Mouse (Mus musculus) cortical plate, adult 2 months (tissue): Measurements from ENCODE around the gene Ephb1. TPM values are rescaled to one million over a fixed set of nuclear protein-coding genes. Genes with fewer than 3 reads are reported as not detected.

Experiments used
- H3K27ac ChIP-seq: fragments of 200-500 bp; 2 replicates; pipeline ENCODE4 v1.5.1; 2012; ENCODE audit warnings: low read length, control low read depth, inconsistent platforms; ENCODE audit not compliant: insufficient read depth
- H3K4me1 ChIP-seq: fragments of 200-500 bp; 2 replicates; pipeline ENCODE4 v1.6.1; 2011; ENCODE audit warnings: low read length; ENCODE audit not compliant: control insufficient read depth, insufficient read depth
- H3K4me3 ChIP-seq: fragments of 200-500 bp; 2 replicates; pipeline ENCODE4 v1.5.1; 2011; ENCODE audit warnings: mild to moderate bottlenecking, low read length, control low read depth; ENCODE audit not compliant: insufficient read depth
- CTCF ChIP-seq: fragments of 200-500 bp; IDR thresholded peaks from 2 replicates; pipeline ENCODE4 v1.5.1; 2011; ENCODE audit warnings: mild to moderate bottlenecking, control low read depth, low read length; ENCODE audit not compliant: insufficient read depth; ENCODE audit errors: extremely low read depth
- POLR2A ChIP-seq: fragments of 200-500 bp; IDR thresholded peaks from 2 replicates; pipeline ENCODE4 v1.6.1; 2011; ENCODE audit warnings: mild to moderate bottlenecking, low read length, control low read depth; ENCODE audit not compliant: insufficient read depth; ENCODE audit errors: extremely low read depth
- polyA plus RNA-seq: library from polyadenylated mRNA; depleted of rRNA; stranded (reverse); fragments of >200 nt; gene quantifications from 2 replicates; pipeline ENCODE4 v1.2.3, GENCODE M21; 2012

Ephb1 gene
- polyA plus RNA-seq, 1 experiment: 30.8 TPM

DNA sequence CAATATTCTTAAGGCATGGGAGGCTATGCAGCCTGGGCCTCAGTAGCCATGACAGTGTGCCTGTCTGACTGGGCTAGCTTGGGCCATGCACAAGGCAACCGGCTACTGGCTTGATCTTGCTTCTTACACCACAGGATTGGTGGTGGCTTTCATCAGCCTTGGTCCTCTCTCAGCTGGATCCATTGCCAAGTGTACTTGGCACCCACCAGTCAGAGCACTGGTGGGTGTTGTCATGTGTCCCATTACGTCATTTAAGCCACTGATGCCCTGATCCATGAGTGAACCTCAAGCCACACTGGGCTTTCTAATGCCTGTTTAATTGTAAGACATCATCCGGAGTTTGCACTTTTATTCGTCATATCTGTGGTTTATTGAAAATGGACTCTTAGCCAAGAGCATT lies 215.3 kb downstream of the Ephb1 start:
- Histone ChIP-seq H3K4me3 (no peak overlapping the region), H3K4me1 (peaks cover 7% of the 10 kb centered on the region), H3K27ac (peak overlapping the region; percentile 8)
- TF ChIP-seq CTCF: no peak
- TF ChIP-seq POLR2A: no peak

- TF ChIP-seq POLR2A: no peak
- TF ChIP-seq CTCF: no peak
- H3K4me3 ChIP-seq: no peak overlapping the region
- 0 out of 2 replicates have a peak overlapping the region, but pooled peaks have one; percentile 8 for H3K27ac ChIP-seq
- H3K4me1 ChIP-seq: peaks cover 8% of the 10 kb centered on the region
Measured at GRCm38 (mm10) chr9:102138671-102139070, 215.8 kb downstream of the Ephb1 start.

DNA sequence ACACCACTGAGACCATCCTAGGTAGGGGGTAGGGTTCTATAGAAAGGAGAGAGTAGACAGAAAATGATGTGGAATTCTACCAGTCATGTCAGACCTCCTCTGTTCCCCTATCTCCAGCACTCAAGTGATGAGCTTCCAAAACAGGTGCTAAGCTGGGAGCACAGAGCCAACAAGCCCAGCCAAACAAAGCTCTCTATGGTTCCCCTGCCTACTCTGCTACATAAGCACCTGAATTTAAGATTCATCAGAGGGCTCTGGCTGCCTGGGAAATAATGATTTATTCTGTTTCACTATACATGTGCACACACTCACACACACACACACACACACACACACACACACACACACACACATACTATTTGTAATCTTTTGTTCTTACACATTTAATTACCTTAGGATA lies 216.3 kb downstream of the Ephb1 start:
- H3K4me1 ChIP-seq: peaks cover 8% of the 10 kb centered on the region
- TF ChIP-seq CTCF (no peak), POLR2A (no peak)
- H3K4me3 ChIP-seq: no peak overlapping the region
- H3K27ac ChIP-seq: no peak overlapping the region

DNA sequence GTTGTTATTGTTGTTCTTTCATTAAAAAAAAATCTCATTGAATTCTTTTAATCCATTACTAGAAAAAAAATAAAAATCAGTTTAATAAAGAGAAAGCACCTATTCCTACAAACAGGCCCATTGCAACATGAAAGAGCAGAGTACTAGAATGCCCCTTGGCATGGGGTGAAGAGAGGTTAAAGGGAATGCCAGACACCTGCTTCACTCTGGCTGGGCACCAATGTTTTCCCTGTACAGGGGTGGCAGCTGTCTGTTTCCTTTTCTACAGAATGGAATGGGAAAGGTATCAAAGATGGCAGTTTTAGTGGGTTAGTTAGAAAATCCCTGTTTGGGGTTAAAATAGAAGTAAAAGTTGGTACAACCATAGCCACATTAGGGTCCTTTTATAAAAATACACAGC lies 224.0 kb downstream of the Ephb1 start:
- no peak for TF ChIP-seq POLR2A
- TF ChIP-seq CTCF: no peak
- peaks cover 2% of the 10 kb centered on the region; the same call in 1 of the 2 replicates for H3K4me1 ChIP-seq

DNA sequence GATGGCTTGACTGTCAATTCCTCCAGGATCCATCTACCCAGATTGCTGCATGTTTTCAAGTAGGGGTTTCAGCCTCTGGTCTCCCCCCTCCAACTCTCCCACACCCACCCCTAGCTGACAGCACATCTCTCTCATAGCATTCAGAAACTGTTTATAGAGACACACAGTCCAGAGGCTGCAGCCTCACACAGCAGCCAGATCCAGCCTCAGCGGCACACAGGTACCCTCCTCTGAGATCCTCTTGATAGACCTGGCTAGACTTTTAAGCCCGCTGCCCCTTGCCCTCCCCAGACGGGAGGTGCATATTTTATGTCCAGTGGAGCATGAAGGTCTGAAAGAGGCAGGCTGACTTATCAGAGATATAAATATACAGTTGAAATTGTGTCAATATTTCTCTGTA lies 228.0 kb downstream of the Ephb1 start:
- no peak for TF ChIP-seq CTCF
- TF ChIP-seq POLR2A: no peak
- H3K27ac ChIP-seq: no peak overlapping the region

More for the DNA sequence above, 224.0 kb downstream of the Ephb1 start:
- Histone ChIP-seq H3K27ac (no peak overlapping the region), H3K4me3 (no peak overlapping the region)

DNA sequence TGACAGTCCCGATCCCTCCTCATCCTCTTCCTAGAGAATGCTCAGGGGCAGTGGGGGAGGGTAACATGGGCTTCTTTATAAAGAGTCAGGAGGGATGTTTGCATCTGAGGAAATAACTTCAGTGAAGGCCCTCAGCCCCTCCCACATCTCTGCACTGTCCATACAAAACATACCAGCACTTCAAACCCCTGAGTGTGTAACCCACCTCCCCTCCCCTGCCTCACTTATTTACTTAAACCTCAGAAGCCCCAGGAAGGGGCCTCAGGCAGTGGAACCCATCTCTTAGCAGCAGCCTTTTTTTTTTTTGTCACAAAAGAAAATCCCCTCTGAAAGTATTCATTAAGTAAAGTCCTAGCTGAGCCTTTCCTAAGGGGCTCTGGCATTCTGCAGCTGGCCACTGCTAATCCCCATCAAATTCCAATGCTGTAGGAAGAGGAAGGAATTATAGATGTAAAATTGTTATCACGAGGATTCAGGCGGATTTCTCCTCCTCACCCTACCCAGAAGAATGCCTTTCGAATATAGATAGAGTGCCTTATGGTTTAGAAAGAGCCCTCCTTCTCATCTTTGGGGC lies 231.5 kb downstream of the Ephb1 start:
- no peak overlapping the region for H3K4me3 ChIP-seq

More for the DNA sequence above, 228.0 kb downstream of the Ephb1 start:
- Histone ChIP-seq H3K4me3 (no peak overlapping the region), H3K4me1 (no peaks in the 10 kb centered on the region)

DNA sequence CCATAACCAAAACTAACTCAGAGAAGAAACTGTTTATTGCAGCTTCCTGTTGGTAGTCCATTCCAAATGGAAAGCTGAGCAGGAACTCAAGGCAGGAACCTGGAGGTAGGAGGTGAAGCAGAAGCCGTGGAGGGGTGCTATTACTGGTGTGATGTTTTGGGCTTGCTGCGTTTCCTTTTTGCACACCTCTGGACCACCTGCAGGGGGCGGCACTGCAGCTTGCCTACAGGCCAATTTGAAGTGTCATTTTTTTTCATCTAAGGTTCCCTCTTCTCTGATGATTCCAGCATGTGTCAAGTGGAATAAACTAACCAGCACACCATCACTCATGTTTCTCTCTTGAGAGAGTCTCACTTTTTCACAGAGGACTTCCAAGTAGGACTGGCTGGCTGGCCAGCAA lies 235.1 kb downstream of the Ephb1 start:
- Histone ChIP-seq H3K27ac (no peak overlapping the region), H3K4me1 (no peaks in the 10 kb centered on the region), H3K4me3 (no peak overlapping the region)
- TF ChIP-seq POLR2A: no peak
- no peak for TF ChIP-seq CTCF

More for the DNA sequence above, 231.5 kb downstream of the Ephb1 start:
- H3K4me1 ChIP-seq: no peaks in the 10 kb centered on the region
- TF ChIP-seq POLR2A (no peak), CTCF (no peak)
- no peak overlapping the region for H3K27ac ChIP-seq

- Histone ChIP-seq H3K27ac (no peak overlapping the region), H3K4me1 (no peaks in the 10 kb centered on the region; the same call in 1 of the 2 replicates), H3K4me3 (no peak overlapping the region)
- TF ChIP-seq POLR2A (no peak), CTCF (no peak)
Measured at GRCm38 (mm10) chr9:102115326-102115725, 239.2 kb downstream of the Ephb1 start.

DNA sequence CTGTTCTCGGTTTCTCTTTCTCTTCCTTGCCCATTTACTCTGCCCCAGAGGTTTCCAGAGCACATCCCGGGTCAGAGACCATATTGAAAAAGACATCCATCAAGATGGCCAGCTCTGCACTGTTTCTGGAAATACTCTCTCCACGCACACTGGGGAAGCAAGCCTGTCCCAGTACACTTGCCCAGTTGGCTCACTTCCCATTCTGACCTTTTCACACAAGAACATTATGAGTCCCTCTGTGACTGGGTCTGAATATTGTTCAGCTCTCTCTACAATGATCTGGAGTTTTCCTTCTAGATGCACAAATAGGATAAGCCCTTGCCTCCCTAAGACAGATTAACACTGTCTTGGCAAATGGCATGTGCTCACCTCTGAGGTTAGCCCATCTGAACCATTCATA lies 243.0 kb downstream of the Ephb1 start:
- Histone ChIP-seq H3K4me1 (peaks cover 2% of the 10 kb centered on the region), H3K27ac (no peak overlapping the region), H3K4me3 (no peak overlapping the region)
- TF ChIP-seq CTCF (no peak), POLR2A (no peak)

- Histone ChIP-seq H3K4me3 (no peak overlapping the region), H3K4me1 (peaks cover 2% of the 10 kb centered on the region), H3K27ac (no peak overlapping the region)
- TF ChIP-seq POLR2A (no peak), CTCF (peak; percentile 36; the same call in 1 of the 2 replicates)
Measured at GRCm38 (mm10) chr9:102107978-102108377, 246.5 kb downstream of the Ephb1 start.

DNA sequence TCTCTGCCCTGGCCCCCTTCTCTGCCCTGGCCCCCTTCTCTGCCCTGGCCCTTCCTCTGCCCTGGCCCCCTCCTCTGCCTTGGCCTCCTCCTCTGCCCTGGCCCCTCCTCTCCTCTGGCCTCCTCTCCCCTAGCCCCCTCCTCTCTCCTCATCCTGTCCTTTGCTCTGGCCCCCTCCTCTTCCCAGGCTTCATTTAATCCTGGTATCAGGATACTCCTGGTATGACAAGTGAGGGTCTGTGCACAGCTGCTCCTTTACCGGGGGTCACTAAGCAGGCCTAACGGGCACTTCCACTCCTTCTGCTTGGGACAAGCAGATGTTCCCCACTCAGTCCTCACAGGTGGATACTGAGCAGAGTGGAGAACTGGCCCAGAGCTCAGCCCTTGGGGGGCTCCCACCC lies 247.3 kb downstream of the Ephb1 start:
- Histone ChIP-seq H3K4me1 (peaks cover 2% of the 10 kb centered on the region), H3K27ac (no peak overlapping the region), H3K4me3 (no peak overlapping the region)
- TF ChIP-seq POLR2A: no peak
